Mouse (Mus musculus): ENCODE results near the gene Gm28043.

The Gm28043 gene

DNA sequence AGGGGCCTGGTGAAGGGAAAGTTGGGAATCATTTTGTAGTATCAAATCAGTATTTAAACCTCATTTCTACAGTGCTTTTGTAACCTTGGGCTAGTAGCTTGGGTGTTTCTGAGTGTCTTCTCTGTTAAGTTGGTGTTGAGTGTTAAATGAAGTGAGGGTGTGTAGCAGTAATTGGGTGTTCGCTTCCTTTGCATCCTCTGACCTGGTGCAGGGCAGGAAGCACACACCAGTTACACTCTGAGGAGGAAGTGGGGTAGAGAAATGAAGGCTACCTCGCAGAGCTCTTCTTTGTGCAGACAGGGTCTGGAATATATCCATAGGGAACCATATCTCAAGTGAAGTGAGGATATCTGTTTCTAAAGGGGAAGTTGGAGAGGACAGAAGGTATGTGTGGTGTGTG is 66.2 kb downstream of the Gm28043 start:
- DNase-seq (ENCODE audit: low spot score), result no peak

DNA sequence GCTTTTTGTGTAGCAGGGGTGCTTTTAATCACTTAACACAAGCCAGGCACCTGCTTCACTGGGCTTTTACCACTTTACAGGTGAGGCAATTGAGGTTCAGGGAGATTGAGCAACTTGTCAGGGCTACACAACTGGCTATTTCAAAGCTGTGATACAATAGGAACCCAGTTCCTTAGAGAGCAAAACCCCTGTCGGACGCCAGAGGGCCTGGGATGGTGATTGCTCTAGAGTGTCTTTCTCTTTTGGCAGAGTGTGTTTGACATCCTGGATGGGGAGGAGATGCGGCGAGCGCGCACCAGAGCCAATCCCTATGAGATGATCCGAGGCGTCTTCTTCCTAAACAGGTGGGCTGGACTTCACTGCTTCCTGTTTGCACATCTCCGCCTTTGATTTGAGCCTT is 67.0 kb downstream of the Gm28043 start:
- no peak for DNase-seq (ENCODE audit: low spot score)

DNA sequence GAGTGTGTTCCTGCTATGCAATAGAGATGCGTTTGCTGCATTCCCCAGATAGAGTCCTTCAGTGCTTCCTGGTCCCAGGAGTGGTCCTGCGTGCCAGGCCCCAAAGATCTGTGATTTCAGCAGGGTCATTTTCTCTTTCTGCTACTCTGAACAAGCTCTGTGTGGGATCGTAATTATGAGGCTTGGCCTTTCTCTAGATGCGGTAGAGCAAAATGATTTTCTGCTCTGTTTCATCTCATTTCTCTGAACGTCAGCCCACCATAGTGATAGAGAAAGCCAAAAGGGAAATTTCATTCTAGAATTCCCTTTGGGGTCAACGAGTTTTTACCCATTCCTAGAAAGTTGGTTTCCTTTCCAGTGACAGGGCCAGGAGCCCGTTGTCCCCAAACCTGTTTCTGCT is 67.6 kb downstream of the Gm28043 start:
- DNase-seq (ENCODE audit: low spot score), result no peak

DNA sequence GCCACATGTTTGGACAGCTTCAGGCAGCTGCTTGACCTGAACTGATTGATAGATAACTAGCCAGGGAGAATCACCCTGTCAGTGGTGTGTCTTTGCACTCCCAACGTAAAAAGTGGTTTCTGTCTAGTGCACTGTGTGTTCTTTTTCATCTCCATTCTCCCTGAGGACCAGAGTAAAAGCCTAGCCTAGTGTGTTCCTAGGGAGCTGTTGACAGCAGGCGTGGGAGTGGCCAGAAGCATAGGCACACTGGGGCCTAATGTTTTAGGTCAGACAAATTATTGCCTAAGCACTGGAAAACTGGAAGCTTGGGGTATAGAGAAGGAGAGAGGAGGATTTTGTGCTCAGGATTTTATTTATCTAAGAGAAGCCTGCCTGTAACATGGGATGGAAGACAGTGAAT is 68.5 kb downstream of the Gm28043 start:
- DNase-seq (ENCODE audit: low spot score), result no peak

DNA sequence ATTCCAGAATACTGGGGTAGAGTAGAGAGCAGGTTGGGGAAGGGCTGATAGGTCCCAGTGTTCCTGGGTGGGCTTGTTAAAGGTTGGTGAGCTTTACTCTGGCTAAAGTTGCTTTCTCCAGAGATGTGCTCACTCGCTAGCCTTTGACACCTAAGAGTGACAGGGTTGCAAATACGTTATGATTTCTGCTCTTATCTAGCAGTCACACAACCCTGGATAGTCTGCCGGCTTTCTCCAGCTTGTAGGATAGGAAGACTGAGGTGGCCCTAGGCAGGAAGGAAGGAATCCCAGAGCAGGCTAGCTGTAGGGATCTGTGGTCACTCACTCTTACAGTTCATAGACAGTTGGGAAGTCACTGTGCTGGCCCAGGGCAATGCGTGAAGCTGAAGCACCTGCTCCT is 69.6 kb downstream of the Gm28043 start:
- no peak for DNase-seq (ENCODE audit: low spot score)

DNA sequence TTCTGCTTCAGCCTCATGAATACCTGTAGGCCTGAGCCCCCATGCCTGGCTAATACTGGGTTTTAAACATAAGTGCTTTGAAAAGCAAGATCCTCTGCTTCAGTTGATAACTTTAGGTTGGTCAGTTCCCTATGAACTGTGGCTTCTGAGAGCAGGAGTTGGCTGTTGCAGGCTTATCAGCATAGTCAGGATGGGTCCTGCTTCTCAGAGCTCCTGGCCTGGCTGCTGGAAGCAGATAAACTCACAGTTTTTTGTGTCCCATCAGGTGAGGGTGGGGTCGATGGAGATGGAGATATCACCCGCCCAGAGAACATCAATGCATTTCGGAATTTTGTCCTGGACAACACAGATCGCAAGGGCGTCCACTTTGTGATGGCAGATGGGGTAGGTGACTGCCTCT is 72.1 kb downstream of the Gm28043 start:
- DNase-seq (ENCODE audit: low spot score), result no peak

DNA sequence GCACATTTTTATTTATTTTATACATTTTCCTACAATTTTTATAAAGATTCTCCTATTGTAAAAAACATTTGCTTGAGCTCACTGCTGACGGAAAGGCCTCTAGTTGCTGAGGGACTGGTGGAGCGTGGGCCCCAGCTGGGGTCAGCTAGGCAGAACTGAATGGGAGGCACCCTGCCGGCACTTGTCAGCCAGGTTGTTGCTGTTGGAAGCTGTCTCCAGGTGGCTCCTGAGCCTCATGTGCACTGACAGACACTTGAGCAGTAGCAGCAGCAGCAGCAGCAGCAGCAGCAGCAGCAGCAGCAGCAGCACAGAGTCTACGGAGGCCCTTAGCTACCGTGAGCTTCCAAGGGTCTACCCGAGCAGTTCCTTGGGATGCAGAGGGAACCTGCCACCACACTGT is 72.7 kb downstream of the Gm28043 start:
- no peak for DNase-seq (ENCODE audit: low spot score)

DNA sequence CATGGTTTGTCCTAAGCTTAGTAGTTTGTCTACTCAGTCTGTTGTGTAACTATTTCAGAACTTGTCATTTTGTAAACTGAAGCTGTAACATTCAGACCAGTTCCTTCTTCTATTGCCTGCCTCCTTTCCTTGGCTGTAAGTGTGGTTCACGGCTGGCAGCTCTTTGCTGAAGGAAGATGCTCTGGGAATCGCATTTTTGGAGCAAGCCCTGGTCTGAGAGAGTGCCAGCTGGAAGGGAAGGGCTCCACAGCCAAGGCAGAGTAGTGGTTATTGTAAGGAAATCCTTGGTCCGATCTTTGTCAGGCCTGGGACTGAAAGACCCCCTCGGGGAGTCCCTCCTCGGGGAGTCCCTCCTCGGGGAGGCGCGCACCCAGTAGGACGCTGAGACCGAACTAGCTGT is 73.9 kb downstream of the Gm28043 start:
- no peak for DNase-seq (ENCODE audit: low spot score)

DNA sequence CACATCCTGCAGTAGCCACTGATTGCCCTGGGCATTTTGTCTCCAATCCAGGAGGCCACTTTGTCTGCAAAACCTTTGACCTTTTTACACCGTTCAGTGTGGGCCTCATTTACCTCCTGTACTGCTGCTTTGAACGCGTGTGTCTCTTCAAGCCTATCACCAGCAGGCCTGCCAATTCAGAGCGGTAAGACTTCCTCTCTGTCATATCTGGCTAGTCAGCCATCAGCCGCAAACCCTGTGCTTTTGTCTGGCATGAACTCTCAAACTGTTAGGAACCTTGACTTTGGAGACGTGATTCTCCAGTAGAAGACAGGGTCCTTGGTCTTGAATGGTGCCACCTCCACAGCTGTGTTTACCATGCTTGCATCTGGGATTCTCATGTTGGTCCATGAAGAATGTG is 75.6 kb downstream of the Gm28043 start:
- DNase-seq (ENCODE audit: low spot score), result no peak

DNA sequence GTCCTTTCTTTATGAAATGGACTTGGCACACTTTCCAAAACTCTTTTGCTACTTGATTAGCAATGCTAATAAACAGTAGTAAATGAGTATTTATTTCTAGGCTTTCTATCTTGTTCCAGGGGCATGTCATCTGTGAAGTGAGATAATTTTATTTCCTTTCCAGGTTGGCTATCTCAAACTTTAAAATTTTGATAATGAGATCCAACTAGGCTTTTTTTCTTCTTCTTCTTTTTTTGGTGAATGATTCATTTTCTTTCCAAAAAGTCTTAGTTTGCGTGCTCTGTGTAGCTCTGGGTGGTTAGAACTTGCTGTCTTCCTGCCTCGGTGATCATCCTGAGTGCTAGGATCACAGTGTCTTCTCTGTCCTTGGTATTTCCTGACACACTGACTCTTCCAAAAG is 78.2 kb downstream of the Gm28043 start:
- no peak for DNase-seq (ENCODE audit: low spot score)

DNA sequence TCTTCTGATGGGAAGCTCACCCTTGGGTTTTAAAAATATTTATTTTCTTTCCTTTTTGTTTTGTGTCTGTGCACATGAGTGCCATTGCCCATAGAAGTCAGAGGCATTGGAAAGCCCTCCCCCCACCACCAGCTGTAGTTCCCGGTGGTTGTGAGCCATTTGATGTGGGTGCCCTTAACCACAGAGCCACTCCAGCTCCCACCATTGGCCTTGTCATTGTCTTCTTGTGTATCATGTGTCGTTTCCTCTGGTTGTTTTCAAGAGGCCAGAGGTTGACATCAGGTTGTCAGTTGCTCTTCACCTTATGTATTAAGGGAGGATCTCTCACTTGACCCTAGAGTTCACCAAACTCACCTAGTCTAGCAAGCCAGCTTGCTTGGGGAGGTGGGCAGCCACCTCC is 78.9 kb downstream of the Gm28043 start:
- DNase-seq (ENCODE audit: low spot score), result no peak

DNA sequence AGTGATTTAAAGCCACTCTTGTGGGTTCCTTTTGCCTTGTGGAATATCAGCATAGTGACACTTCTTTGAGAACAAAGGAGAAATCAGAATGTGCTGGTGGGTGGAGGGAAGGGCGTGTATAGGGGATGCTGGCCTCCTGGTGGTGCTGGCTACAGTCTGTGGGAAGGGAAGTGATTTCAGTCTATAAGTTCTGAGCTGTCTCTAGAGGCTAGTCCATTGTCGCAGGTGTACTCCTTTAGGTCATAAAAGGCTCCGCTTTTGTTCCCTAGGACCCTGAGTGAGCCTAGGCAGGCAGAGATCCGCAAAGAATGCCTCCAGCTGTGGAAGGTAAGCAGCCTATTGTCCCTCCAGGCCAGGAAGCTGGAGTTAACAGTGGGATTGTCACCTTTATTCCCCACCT is 79.8 kb downstream of the Gm28043 start:
- no peak for DNase-seq (ENCODE audit: low spot score)

DNA sequence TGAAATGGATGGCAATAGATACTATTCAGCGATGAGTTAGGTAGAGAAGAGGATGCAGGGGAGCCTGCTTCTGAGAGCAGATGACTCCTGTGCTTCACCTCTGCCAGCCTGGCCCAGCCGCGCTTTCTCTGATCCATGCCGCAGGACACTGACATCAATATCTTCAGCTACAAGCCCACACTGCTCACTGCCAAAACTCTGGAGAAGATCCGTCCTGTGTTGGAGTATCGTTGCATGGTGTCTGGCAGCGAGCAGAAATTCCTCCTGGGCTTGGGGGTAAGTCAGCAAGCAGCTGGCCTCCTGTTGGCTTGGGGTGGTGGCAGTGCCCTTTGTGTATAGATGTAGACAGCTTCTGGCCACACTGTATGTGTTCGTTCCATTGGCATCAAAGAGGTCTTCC is 82.3 kb downstream of the Gm28043 start:
- no peak for DNase-seq (ENCODE audit: low spot score)

DNA sequence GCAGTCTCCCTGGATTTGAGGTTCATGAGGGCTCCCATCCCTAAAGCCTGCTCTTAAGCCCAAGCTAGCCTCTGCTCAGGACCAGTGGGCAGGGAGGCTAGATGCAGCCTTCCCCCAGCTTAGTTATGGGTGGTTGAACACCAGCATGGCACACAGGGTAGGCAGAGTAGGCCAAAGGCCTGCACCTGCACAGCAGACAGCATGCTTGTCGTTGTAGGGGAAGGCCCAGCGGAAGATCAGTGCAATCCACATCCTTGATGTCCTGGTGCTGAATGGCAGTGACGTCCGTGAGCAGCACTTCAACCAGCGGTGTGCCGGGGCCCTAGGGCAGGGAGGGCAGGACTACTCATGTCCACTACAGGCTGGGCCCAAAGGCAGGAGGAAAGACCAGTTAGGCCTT is 83.7 kb downstream of the Gm28043 start:
- no peak for DNase-seq (ENCODE audit: low spot score)

DNA sequence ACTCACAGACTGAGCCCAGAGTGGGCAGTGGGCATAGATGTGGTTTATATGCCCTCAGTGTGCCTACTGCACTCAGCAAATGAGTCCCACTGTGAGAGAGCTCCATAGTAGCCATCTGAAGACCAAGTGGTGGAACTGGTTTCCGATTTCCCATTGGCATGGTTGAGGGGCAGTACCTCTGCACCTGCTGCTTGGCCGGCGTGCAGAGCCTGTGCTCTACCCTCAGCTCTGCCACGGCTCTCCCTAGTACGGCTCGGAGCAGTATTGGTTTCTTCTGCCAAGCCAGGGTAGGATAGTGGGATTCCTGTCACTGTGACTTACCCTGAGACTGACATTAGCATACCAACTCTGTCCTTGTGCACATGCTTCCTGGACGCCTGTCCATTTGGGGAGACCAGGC is 85.9 kb downstream of the Gm28043 start:
- DNase-seq (ENCODE audit: low spot score), result no peak

DNA sequence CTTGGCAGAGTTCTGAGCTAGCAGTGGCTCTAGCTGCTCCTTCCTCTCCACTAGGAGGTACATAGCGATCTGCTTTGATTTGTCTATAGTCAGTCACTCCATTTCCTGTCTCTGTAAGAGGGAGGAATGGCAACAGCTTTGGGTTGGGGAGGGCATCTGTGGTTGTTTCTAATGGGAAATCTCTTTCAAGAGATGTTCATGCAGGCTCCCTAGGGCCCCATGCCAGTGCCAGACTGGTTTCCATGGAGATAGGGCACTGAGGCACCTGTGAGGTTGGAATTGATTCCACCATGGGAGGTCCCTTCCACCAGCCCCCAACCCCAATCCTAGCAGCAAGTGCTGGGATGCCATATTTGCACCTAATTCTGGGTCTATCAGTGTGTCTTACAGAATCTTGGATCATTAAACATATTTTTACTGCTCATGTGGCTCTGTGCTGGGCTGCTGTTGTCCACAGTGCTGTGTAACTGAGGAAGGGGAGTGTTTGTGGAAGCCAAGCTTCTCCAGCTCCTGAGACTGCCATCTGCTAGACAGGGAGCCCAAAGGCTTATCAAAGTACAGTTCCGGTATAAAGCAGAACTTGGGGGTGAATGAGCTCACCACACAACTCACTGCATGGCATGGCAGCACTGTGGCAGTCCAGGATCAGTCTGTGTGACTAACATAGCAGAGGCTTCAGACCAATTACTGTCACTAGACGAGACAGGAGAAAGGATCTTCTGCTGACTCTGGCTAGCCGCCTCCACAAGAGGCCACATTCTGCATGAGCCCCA is 88.4 kb downstream of the Gm28043 start:
- no peak for DNase-seq (ENCODE audit: low spot score)

DNA sequence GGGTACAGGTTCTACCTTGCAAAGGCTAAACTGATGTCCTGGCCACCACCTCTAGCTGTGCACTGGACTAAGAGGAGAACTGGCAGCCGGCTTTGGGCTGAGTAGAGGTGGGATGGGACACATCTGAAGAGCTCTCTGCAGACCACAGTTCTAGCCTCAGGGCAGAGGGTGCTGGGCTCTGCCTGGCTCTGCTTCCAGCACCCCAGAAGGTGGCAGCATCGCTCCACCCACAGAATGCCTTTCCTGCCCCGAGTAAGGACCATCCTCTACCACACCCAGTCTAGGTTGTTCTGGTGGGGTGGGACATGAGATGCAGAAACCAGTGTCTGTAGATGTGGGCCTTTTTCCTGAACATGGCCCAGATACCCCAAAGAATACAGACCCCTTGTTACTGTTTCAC is 90.1 kb downstream of the Gm28043 start:
- DNase-seq (ENCODE audit: low spot score), result peak; percentile 62

DNA sequence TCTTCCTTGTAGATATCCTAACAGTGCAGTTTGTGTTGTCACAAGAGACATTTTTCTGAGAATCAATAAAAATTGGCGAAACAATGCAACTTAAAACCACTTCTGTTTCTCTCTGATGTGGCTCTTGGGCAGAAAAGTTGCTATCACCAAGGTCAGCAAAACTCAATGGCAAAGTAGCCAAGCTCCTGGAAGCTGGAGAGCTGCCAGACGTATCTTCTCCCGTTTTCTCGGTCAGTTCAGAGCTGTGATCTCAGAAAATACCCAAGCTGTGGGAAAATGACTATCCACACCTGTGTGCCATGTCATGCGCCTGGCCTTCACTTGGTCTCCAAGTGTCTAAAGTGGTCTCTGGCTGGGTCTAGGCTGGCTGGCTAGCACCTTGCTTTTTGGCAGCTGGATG is 91.2 kb downstream of the Gm28043 start:
- no peak for DNase-seq (ENCODE audit: low spot score)

DNA sequence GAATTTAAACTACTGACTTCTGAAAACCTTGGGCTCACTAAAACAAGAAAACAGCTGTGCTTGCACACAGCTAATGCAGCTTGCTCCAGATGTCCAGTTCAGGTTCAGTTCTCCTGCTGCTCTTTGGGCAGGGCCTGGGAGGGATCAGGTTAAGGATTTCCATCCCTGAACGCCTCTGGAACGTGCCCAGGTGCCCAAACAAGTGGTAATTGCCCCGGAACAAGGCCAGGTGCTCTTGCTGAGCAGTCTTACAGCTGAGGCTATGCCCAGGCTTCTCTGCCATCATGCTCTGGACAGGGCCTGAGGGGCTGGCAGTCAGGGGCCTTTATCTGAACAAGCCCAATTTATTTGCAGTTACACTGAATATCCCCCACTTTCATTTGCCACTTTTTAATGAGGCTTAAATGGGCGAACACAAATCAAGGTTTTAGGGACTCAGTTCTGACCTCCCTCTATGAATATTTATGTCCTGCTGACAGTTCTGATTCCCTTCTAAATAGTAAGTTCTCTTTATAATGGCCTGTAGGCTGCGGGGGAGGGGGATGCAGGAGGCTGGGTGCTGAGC is 92.4 kb downstream of the Gm28043 start:
- no peak for DNase-seq (ENCODE audit: low spot score)

DNA sequence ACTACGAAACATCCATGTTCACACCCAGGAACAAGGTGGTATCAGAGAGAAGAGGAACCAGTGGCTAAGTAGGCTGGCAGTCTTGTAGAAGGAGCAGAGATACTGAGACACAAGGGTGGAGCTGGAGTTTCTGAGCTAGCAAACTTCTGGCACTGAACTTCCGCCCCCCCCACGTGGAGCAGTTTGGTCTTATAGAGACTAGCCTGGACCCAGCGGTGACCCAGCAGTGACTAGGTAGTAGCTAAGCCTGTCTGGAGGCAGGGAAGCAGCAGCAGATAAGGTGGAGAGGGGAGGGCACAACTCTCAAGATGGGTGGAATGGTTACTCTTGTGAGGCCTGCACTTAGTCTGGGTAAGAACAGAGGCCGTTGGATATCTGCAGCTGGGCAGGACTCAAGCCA is 94.1 kb downstream of the Gm28043 start:
- no peak for DNase-seq (ENCODE audit: low spot score)

DNA sequence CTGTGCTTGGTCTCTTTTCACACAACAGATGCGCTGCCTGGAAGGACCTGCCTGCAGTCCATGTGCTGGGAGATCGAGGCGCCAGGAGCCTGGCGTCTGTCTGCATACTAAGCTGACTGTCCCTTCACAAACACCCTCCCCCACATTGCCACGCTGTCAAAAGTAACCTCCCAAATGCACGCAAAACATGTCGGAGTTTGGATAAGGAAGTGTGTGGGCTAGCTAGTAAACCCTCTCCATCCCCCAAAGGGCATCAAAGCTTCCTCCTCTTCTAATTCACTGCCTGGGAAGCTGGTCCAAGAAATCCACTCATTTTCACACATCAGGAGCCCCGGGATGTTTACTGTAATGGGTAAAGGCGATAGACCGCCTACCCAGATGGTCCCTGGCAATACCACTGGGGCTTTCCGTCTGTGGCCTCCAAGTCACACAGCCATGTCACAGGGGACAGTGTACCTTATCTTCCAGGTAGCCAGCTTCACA is 95.9 kb downstream of the Gm28043 start:
- DNase-seq (ENCODE audit: low spot score), result no peak

DNA sequence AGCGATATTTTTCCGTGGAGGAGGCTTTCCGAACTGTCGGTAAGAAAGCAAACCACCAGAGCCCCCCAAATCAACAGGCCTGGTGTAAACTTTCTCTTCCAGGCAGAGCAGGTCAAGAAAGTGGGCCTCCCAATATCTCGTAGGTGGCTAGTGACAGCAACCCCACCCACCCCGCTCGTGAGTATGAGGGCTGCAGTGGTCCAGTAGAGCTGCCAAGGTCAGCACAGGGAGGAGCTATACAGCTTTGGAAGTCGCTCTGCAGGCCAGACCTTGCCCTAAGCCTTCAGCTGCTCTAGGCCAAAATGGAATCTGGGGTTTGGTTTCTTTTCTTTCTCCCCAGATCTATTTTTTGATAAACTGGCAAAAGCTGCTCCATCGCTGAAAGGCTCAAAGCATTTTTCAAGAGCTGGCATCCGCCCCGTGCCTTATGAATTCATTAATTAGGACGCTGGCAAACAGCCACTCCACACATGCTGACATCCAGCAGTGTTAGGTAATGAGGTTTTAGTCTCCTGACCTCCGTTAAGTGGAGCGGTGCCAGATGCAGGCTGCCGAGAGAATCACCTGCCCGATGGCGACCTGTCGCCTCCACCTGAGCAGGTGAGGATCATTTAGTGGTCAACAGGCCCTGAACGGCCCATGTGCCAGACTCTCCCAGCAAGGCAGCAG is 96.5 kb downstream of the Gm28043 start:
- peak; percentile 63 for DNase-seq (ENCODE audit: low spot score)

DNA sequence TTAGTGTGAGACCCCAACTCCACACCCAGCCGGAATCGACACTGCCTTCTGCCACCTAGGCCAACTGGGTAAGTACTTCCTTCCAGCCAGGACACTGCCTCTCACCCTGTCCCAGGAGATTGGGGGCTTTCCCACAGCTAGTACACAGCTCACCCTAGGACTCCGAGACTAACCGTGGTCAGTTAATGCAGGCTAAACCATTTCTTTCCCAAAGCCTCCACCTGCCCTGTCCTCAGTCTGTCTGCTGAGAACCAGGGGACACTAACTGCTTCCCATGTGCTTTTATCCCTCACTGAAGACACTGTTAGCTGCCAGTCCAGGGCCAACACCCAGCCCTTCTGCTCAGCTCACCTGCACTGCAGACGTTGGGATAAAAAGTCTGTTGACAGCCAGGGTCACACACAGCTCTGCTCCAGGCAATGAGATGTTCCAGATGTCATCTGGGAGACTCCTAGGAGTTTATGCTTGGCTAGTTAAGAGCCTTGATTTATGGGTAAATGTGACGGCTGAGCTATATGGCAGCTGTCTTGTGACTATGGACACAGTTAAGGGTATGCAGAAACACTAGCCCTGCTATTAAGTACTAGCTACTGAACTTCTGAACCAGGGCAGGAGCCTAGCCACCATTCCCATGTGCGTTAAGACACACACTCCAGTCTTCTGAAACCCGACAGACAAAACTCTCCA is 97.2 kb downstream of the Gm28043 start:
- DNase-seq (ENCODE audit: low spot score), result peak; percentile 72

Data from MN1 (cell line).